Mouse (Mus musculus): ENCODE measurements around the gene Itgb2.

Itgb2 gene

GRCm38 (mm10) chr10:77517066-77517620, 12.9 kb upstream of the Itgb2 start:
- peak; percentile 68 for DNase-seq

- no peak for DNase-seq
Observed at GRCm38 (mm10) chr10:77517801-77518200, 12.3 kb upstream of the Itgb2 start.

GRCm38 (mm10) chr10:77519191-77519590, 10.9 kb upstream of the Itgb2 start:
- no peak for DNase-seq

GRCm38 (mm10) chr10:77520497-77520896, 9.6 kb upstream of the Itgb2 start:
- DNase-seq, result no peak

- no peak for DNase-seq
Observed at GRCm38 (mm10) chr10:77522021-77522731, 7.9 kb upstream of the Itgb2 start.

GRCm38 (mm10) chr10:77522746-77523145, 7.3 kb upstream of the Itgb2 start:
- DNase-seq, result no peak

- no peak for DNase-seq
Observed at GRCm38 (mm10) chr10:77523321-77523720, 6.7 kb upstream of the Itgb2 start.

GRCm38 (mm10) chr10:77526488-77526887, 3.6 kb upstream of the Itgb2 start:
- no peak for DNase-seq

- DNase-seq, result no peak
Observed at GRCm38 (mm10) chr10:77528634-77529033, 1.4 kb upstream of the Itgb2 start.

GRCm38 (mm10) chr10:77531026-77532019, 1.3 kb downstream of the Itgb2 start:
- DNase-seq, result no peak

GRCm38 (mm10) chr10:77532020-77532413, 2.0 kb downstream of the Itgb2 start:
- DNase-seq, result no peak

GRCm38 (mm10) chr10:77536727-77537126, 6.7 kb downstream of the Itgb2 start:
- DNase-seq, result no peak

GRCm38 (mm10) chr10:77537215-77538209, 7.5 kb downstream of the Itgb2 start:
- DNase-seq, result no peak

- no peak for DNase-seq
Observed at GRCm38 (mm10) chr10:77539320-77539945, 9.4 kb downstream of the Itgb2 start.

GRCm38 (mm10) chr10:77540576-77541102, 10.6 kb downstream of the Itgb2 start:
- DNase-seq, result no peak

GRCm38 (mm10) chr10:77541864-77542666, 12.0 kb downstream of the Itgb2 start:
- DNase-seq, result no peak

- DNase-seq, result no peak
Observed at GRCm38 (mm10) chr10:77543226-77543625, 13.2 kb downstream of the Itgb2 start.

- peak; percentile 65 for DNase-seq
Observed at GRCm38 (mm10) chr10:77544916-77545315, 14.9 kb downstream of the Itgb2 start.

GRCm38 (mm10) chr10:77548576-77548975, 18.5 kb downstream of the Itgb2 start:
- no peak for DNase-seq

- no peak for DNase-seq
Observed at GRCm38 (mm10) chr10:77550874-77551273, 20.8 kb downstream of the Itgb2 start.

GRCm38 (mm10) chr10:77552162-77552561, 22.1 kb downstream of the Itgb2 start:
- no peak for DNase-seq

Data from cerebellum, adult 8-10 months (tissue).